Mouse (Mus musculus) heart, embryonic 15.5 days (tissue): ENCODE results near the gene Tab1. TPM values are rescaled to one million over a fixed set of nuclear protein-coding genes. Genes with fewer than 3 reads are reported as not detected.

Experiments
- ATAC-seq: fragments of 200-750 bp; cut with Nextera tagmentation; replicated peaks from 2 replicates; pipeline ENCODE4 v1.8.0; 2017; ENCODE audit warnings: low read depth, moderate TSS enrichment; ENCODE audit not compliant: insufficient number of reproducible peaks, insufficient read depth, low FRiP score
- H3K27ac ChIP-seq: fragments of 300-500 bp; sonication (generic); 2 replicates; pipeline ENCODE4 v1.5.1; 2015; ENCODE audit warnings: mild to moderate bottlenecking, inconsistent platforms
- H3K27me3 ChIP-seq: fragments of 300-500 bp; sonication (generic); 2 replicates; pipeline ENCODE4 v1.6.1; 2015; ENCODE audit warnings: inconsistent platforms
- H3K36me3 ChIP-seq: fragments of 300-500 bp; sonication (generic); 2 replicates; pipeline ENCODE4 v1.6.1; 2015; ENCODE audit warnings: mild to moderate bottlenecking, inconsistent platforms
- H3K4me1 ChIP-seq: fragments of 300-500 bp; sonication (generic); replicated peaks from 2 replicates; pipeline ENCODE4 v1.6.1; 2015; ENCODE audit warnings: inconsistent platforms
- H3K4me2 ChIP-seq: fragments of 300-500 bp; sonication (generic); 2 replicates; pipeline ENCODE4 v1.6.1; 2015; ENCODE audit warnings: inconsistent platforms, mild to moderate bottlenecking, moderate library complexity
- H3K4me3 ChIP-seq: fragments of 300-500 bp; sonication (generic); 2 replicates; pipeline ENCODE4 v1.5.1; 2015; ENCODE audit warnings: mild to moderate bottlenecking, inconsistent platforms
- H3K9ac ChIP-seq: fragments of 300-500 bp; sonication (generic); 2 replicates; pipeline ENCODE4 v1.6.1; 2015; ENCODE audit warnings: mild to moderate bottlenecking, inconsistent platforms
- H3K9me3 ChIP-seq: fragments of 300-500 bp; sonication (generic); replicated peaks from 2 replicates; pipeline ENCODE4 v1.6.1; 2016; ENCODE audit warnings: inconsistent platforms
- WGBS: fragments of 180-500 bp; shearing (Covaris S2); methylation state at CpG from one replicate; pipeline ENCODE4 v1.1.7; 2015; ENCODE audit warnings: mixed read lengths; 5-methylcytosine and 5-hydroxymethylcytosine counted together
- polyA plus RNA-seq: library from polyadenylated mRNA; unstranded; fragments of >200 nt; fragmentation: Nextera tagmentation; extraction: Ambion mirVana; gene quantifications from 2 replicates; pipeline ENCODE4 v1.2.1, GENCODE M21; 2015

Gene Tab1
- polyA plus RNA-seq, 1 experiment from 2014 or later: 25.0 TPM

- WGBS: 93% methylated on average over 2 of the region's 2 CpGs
- peaks cover 10% of the 10 kb centered on the region for H3K36me3 ChIP-seq
- H3K4me1 ChIP-seq: peaks cover 42% of the 10 kb centered on the region
- H3K27ac ChIP-seq: no peak overlapping the region
- no peak overlapping the region for H3K4me3 ChIP-seq
- no peak for ATAC-seq
- H3K9ac ChIP-seq: no peak overlapping the region
- H3K9me3 ChIP-seq: no peaks in the 10 kb centered on the region
- no peak overlapping the region for H3K4me2 ChIP-seq
- H3K27me3 ChIP-seq: no peaks in the 10 kb centered on the region
Observed at GRCm38 (mm10) chr15:80140302-80140701, 7.4 kb downstream of the Tab1 start.

GRCm38 (mm10) chr15:80140878-80141277, 8.0 kb downstream of the Tab1 start:
- H3K27ac ChIP-seq: no peak overlapping the region
- H3K9ac ChIP-seq: no peak overlapping the region
- H3K4me3 ChIP-seq: no peak overlapping the region
- no peaks in the 10 kb centered on the region for H3K27me3 ChIP-seq
- no peaks in the 10 kb centered on the region for H3K9me3 ChIP-seq
- peaks cover 10% of the 10 kb centered on the region for H3K36me3 ChIP-seq
- no peak for ATAC-seq
- 84% methylated on average over 3 of the region's 3 CpGs for WGBS
- peaks cover 43% of the 10 kb centered on the region for H3K4me1 ChIP-seq
- no peak overlapping the region for H3K4me2 ChIP-seq

DNA sequence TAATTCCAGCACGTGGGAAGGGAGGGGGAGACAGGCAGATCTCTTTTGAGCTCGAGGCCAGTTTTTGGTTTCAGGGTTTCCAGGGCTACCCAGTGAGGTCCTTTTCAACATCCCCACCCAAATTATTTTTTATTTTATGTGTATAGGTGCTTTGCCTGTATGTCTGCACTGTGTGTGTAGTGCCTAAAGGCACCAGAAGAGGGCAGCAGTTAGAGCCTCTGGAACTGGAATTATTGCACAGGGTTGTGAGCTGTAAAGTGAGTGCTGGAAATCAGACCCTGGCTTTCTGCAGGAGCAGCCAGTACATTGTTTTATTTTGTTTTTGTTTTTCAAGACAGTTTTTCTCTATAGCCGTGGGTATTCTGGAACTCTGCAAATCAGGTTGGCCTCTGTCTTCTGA, 9.2 kb downstream of the Tab1 start:
- Histone ChIP-seq H3K4me3 (no peak overlapping the region), H3K27me3 (no peaks in the 10 kb centered on the region), H3K9ac (no peak overlapping the region), H3K27ac (no peak overlapping the region), H3K36me3 (peaks cover 10% of the 10 kb centered on the region), H3K4me1 (peaks cover 41% of the 10 kb centered on the region), H3K9me3 (no peaks in the 10 kb centered on the region), H3K4me2 (no peak overlapping the region)
- WGBS: 92% methylated on average over 3 of the region's 3 CpGs
- ATAC-seq: no peak

DNA sequence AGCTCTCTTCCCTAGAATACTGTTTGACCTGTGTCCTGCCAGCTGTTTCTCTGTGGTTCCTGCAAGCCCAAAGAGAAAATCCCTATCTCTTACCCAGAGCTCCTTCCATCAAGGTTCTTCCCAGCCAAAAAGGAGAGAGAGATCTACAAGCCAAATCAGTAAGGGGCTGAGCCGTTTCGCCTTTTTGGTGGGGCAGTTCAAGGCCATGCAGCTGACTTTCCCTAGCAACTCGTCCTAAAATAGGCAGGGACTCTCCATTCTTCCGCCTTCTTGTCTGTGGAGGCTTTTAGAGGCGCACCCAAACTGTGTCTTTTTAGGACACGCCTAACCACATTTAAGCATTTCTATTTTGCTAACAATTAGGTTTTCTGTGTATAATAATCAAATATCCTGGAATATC, 10.8 kb downstream of the Tab1 start:
- H3K9ac ChIP-seq: no peak overlapping the region
- peaks cover 10% of the 10 kb centered on the region for H3K36me3 ChIP-seq
- peaks cover 43% of the 10 kb centered on the region for H3K4me1 ChIP-seq
- WGBS: 85% methylated on average over 6 of the region's 6 CpGs
- H3K27me3 ChIP-seq: no peaks in the 10 kb centered on the region
- no peaks in the 10 kb centered on the region for H3K9me3 ChIP-seq
- H3K27ac ChIP-seq: no peak overlapping the region
- no peak overlapping the region for H3K4me3 ChIP-seq
- no peak for ATAC-seq
- no peak overlapping the region for H3K4me2 ChIP-seq

- H3K27me3 ChIP-seq: no peaks in the 10 kb centered on the region
- WGBS: 87% methylated on average over 5 of the region's 5 CpGs
- peaks cover 19% of the 10 kb centered on the region for H3K36me3 ChIP-seq
- peaks cover 36% of the 10 kb centered on the region for H3K4me1 ChIP-seq
- no peaks in the 10 kb centered on the region for H3K9me3 ChIP-seq
- H3K27ac ChIP-seq: no peak overlapping the region
- no peak overlapping the region for H3K4me2 ChIP-seq
- no peak overlapping the region for H3K9ac ChIP-seq
- H3K4me3 ChIP-seq: no peak overlapping the region
- no peak for ATAC-seq
Observed at GRCm38 (mm10) chr15:80145397-80145796, 12.5 kb downstream of the Tab1 start.

GRCm38 (mm10) chr15:80146153-80146552, 13.2 kb downstream of the Tab1 start:
- H3K4me2 ChIP-seq: no peak overlapping the region
- no peak overlapping the region for H3K27ac ChIP-seq
- H3K27me3 ChIP-seq: no peaks in the 10 kb centered on the region
- no peak for ATAC-seq
- H3K9me3 ChIP-seq: no peaks in the 10 kb centered on the region
- H3K9ac ChIP-seq: no peak overlapping the region
- peaks cover 36% of the 10 kb centered on the region for H3K4me1 ChIP-seq
- WGBS: 33% methylated on average over 6 of the region's 6 CpGs
- H3K36me3 ChIP-seq: peaks cover 24% of the 10 kb centered on the region
- H3K4me3 ChIP-seq: no peak overlapping the region

DNA sequence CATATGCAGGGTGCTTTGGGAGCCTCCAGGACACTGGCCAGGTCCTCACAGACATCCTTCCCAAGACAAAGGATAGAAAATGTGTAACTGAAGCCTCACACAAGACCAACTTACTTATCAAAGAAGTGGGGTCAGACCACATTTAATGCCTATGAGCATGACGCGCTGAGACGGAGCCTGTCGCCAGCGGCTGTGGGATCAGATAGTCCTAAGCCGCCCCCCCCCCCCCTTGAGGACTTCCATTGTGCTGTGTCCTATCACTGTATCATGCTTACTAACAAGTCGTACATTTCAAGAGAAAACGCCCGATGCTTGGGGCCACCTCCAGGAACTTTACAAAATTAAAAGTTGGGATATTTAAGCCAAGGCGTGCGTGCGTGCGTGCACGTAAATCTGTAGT, 14.2 kb downstream of the Tab1 start:
- H3K4me2 ChIP-seq: no peak overlapping the region
- no peaks in the 10 kb centered on the region for H3K9me3 ChIP-seq
- H3K27me3 ChIP-seq: no peaks in the 10 kb centered on the region
- WGBS: 81% methylated on average over 14 of the region's 14 CpGs
- no peak overlapping the region for H3K27ac ChIP-seq
- H3K9ac ChIP-seq: no peak overlapping the region
- no peak for ATAC-seq
- H3K4me1 ChIP-seq: peaks cover 36% of the 10 kb centered on the region
- H3K4me3 ChIP-seq: no peak overlapping the region
- H3K36me3 ChIP-seq: peaks cover 24% of the 10 kb centered on the region

- Histone ChIP-seq H3K27me3 (no peaks in the 10 kb centered on the region), H3K9ac (no peak overlapping the region), H3K9me3 (no peaks in the 10 kb centered on the region), H3K36me3 (peaks cover 22% of the 10 kb centered on the region; the same call in 1 of the 2 replicates), H3K27ac (0 out of 2 replicates have a peak overlapping the region, but pooled peaks have one; percentile 33), H3K4me1 (peaks cover 36% of the 10 kb centered on the region), H3K4me2 (no peak overlapping the region), H3K4me3 (no peak overlapping the region)
- ATAC-seq: no peak
- 55% methylated on average over 5 of the region's 5 CpGs for WGBS
Observed at GRCm38 (mm10) chr15:80147511-80147910, 14.6 kb downstream of the Tab1 start.

DNA sequence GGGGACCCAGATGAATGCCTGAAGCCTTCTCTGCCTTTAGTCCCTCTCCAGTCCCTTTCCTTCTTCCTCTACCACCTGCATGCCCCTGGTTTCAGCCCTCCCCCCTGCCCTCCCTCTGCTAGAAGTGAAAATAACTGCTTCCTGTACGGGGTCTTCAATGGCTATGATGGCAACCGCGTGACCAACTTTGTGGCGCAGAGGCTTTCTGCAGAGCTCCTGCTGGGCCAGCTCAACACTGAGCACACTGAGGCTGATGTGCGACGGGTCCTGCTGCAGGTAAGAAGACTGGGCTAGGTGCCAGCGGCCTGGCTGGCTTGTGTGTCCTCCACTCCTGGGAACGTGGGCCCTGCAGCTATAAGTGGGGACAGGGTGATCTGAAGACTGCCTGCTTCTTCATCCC, 15.6 kb downstream of the Tab1 start:
- no peak overlapping the region for H3K9ac ChIP-seq
- H3K9me3 ChIP-seq: no peaks in the 10 kb centered on the region
- peaks cover 38% of the 10 kb centered on the region for H3K4me1 ChIP-seq
- no peak for ATAC-seq
- H3K36me3 ChIP-seq: peaks cover 22% of the 10 kb centered on the region; the same call in 1 of the 2 replicates
- H3K4me2 ChIP-seq: no peak overlapping the region
- WGBS: 76% methylated on average over 8 of the region's 8 CpGs
- H3K27ac ChIP-seq: no peak overlapping the region
- H3K4me3 ChIP-seq: no peak overlapping the region
- no peaks in the 10 kb centered on the region for H3K27me3 ChIP-seq

DNA sequence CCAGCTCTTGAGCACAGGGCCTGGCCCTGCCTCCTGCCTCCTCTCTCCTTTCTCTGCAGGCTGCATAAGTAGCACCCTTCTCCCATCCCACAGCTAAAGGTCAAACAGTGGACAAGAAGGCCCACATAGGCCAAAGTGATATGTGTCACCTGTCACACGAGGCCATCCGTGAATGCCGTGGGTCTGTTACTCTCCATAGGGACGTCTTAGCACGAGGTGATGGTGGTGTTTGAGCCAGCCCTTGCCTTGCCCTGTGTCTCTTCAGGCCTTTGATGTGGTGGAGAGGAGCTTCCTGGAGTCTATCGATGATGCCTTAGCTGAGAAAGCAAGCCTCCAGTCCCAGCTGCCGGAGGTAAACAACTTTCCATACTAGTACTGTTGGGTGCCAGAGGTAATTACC, 16.6 kb downstream of the Tab1 start:
- Histone ChIP-seq H3K4me2 (no peak overlapping the region), H3K4me1 (peaks cover 38% of the 10 kb centered on the region), H3K27ac (peak overlapping the region; percentile 3; the same call in 1 of the 2 replicates), H3K36me3 (peaks cover 30% of the 10 kb centered on the region), H3K4me3 (no peak overlapping the region), H3K9me3 (no peaks in the 10 kb centered on the region), H3K27me3 (no peaks in the 10 kb centered on the region), H3K9ac (no peak overlapping the region)
- WGBS: 91% methylated on average over 7 of the region's 7 CpGs
- no peak for ATAC-seq

GRCm38 (mm10) chr15:80152663-80153062, 19.7 kb downstream of the Tab1 start:
- H3K9ac ChIP-seq: no peak overlapping the region
- peak; percentile 43; the same call in 1 of the 2 replicates for ATAC-seq
- no peaks in the 10 kb centered on the region for H3K27me3 ChIP-seq
- WGBS: 71% methylated on average over 10 of the region's 10 CpGs
- peak overlapping the region; percentile 70 for H3K27ac ChIP-seq
- H3K4me3 ChIP-seq: no peak overlapping the region
- H3K9me3 ChIP-seq: no peaks in the 10 kb centered on the region
- H3K36me3 ChIP-seq: peaks cover 56% of the 10 kb centered on the region
- peaks cover 17% of the 10 kb centered on the region for H3K4me1 ChIP-seq
- H3K4me2 ChIP-seq: no peak overlapping the region

DNA sequence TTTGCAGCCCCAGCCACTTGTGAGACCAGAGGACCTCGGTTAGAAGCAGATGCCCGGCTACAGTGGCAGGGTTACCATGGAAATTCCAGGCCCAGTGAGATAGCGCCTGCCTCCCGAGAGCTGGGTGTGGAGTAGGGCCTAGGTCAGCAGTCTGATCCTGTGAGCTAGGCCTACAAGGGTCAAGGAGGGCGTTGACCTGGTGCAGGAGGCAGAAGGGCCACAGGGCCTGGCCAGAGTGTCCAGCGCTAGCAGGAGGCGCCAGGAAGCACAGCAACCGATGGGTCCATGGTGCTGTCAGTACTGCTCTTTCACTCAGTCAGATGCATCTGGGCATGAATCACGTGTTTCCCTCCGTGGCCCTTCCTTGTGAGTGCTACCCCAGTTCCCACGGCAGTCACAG, 20.8 kb downstream of the Tab1 start:
- 79% methylated on average over 11 of the region's 11 CpGs for WGBS

More for the DNA sequence above, 20.8 kb downstream of the Tab1 start:
- Histone ChIP-seq H3K4me1 (peaks cover 9% of the 10 kb centered on the region), H3K27ac (no peak overlapping the region), H3K4me2 (no peak overlapping the region), H3K9ac (no peak overlapping the region), H3K27me3 (no peaks in the 10 kb centered on the region), H3K36me3 (peaks cover 65% of the 10 kb centered on the region), H3K9me3 (no peaks in the 10 kb centered on the region), H3K4me3 (no peak overlapping the region)
- ATAC-seq: no peak
